Mouse (Mus musculus) neural tube, embryonic 10.5 days (tissue): ENCODE results near the gene Ppm1k.
"Not testable (repeated sequence)": the region's sequence is repeated elsewhere in the genome, so short reads cannot be mapped to it uniquely, and the experiment has no call there.

Experiments
- DNase-seq: peaks from one replicate; pipeline ENCODE4 v3.0.0-alpha.2; 2017; ENCODE audit warnings: low spot score; ENCODE audit errors: extremely low spot score

Ppm1k gene

DNA sequence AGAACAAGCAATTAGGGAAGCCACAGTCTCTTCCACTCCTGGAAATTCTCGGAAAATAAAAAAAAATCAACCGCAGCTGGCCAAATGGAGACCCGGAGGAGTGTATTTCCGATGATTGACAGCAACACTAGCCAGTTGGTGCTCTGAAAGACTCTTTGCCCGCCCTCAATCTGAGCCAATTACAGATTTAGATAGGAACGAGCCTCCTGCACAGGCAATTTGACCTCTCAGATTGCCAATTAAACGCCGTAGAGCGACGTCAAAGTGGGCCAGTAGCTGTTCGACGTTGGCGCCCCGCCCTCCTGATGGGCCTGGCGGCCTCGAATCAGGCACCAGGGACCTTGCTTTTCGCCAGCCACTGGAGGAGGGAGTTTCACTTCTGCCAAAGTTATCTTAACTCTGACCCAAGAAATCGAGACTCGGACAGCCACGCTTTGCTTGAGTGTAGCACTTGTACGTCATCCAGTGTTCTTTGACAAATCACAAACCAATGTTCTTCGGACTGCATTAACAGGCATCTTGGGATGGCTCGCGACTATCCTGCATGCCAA, at the start of gene Ppm1k:
TSS of gene Ppm1k (minus strand) at position 83 of the 551 bp plus-strand sequence.
- peak; percentile 95 for DNase-seq

DNA sequence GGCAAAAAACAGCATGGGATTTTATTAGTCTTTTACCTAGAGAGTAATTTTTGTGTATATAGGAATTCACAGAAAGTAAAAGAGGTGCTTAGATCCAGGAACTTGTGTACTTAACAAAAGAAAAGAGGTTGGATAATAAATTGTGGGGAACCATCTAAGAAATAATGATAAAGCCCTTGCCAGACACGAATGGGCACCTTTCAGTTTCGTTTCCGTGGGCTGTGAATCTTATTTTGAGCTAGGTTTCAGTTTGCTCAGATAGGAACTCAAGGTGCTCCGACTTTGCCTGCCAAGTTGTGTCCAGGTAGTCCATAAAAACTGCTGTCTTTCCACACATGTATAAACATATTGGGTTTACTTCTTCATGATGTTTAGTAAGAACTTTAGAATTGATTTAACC, 47.1 kb upstream of the Ppm1k start:
- no peak for DNase-seq

DNA sequence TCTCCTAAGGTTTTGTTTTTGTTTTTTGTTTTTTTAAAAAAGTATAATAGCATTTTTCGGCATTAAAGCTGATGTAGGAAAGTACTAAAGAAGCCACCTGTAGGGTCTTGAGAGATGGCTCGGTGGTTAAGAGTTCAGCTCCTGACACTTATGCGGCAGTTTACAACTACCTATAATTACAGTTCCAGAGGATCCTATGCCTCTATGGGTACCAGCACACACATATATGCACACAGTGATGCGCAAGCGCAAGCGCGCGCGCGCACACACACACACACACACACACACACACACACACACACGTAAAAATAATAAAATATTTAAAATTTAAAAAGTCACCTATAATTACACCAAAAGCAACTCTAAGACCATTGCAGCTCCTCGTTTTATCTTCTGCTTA, 46.3 kb upstream of the Ppm1k start:
- no peak for DNase-seq

DNA sequence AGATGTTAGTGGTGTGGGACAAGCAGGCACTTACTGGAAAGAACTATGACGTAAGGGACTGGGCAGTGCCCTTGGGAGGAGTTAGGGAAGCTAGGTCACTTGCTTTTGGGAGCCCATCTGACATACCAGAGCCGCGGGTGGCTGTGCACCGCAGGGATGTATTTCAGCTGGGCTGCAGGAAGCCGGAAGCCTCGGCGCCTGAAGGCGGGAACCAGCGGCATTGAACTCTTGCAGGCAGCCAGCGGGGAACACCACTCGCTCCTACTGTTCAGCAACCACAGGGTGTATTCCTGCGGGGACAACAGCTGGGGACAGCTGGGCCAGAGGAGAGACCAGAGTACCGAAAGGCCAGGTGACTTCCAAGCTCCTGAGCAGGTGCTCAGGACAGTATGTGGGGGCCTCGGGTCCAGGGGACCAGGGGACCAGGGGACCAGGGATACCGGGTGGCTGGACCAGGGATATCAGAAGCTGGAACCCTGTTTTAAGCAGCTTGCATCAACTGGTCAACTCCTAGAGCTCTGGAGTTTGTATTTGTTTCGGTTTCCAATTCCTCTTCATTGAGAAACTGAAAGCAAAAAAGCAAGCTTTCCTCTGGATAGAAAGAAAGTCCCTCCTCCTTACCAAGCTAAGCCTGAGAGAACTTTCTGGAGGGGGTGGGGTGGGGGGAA, 45.7 kb upstream of the Ppm1k start, which contains the start of gene Herc6:
TSS of gene Herc6 (plus strand) at position 120 of the 668 bp plus-strand sequence.
- peak; percentile 68 for DNase-seq

DNA sequence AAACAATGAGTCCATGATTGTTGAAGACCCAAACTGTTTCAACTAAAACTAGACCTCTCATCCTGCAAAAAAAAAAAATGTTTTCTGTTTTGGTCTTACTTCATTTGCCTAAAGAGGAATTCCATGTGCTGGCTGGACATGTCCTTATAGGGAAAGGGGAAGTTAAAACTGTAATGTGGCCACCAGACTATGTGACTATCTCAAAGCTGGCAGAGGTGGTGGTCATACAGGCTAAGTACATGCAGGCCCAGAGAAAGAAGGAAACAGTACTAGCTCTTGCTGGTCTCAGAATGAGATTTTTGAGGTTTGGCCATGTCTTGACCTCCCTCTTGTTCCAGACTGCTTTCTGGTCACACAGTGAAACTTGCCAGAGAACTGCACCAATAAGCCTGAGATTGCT, 36.3 kb upstream of the Ppm1k start:
- DNase-seq: no peak

DNA sequence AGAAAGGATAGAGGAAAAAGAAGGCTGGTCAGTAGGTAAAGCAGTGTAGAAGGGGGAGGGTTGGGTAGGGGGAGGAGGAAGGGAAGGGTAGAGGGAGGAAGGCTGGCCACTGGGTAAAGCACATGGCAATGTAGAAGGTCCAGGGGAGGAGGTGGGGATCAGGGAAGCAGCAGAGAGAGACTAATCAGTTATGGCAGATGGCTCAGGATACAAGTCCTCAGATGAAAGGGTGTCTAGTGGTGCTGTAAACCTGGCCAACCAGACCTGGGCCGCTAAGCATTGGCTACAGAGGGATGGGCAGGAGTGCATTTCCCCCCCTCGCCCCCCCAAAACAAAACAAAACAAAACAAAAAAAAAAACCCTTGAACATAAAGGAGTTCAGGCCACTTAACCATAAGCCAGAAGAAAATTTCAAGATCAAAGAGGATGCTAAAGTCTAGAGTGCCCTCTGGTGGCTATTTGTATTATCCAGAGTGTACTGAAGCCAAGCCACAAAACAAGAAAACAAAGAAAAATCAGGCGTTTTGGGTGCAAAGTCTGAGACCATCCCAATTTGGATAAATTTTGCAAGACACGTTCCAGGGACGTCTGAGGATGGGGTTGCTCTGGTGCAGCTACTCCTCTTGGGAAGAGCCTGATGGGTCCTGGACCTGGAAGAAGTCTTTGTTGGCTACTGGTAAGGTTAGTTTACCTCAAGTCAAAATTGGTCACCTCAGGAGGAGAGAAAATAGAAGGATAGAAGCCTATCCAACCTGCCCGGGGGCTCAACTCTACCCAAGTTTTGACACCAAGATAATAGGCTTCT, 35.1 kb upstream of the Ppm1k start:
- DNase-seq: peak; percentile 29

DNA sequence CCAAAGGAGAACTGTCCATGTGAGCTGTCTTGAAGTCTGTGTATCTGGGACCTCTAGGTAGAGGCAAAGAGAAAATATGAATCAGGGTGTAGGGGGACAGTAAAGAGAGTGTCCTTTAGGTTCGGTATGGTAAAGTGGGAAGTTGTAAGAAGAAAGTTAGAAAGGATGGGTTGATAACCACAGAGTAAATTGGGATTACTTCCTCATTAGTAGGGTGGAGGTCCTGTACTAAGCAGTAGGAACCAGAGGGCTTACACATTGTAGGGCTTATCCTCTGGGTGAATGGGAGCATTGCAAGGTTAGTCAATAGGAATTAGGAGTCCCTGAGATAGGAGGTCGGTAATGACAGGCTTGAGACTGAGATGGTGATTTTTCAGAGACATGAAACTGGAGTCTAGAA, 32.4 kb upstream of the Ppm1k start:
- no peak for DNase-seq

DNA sequence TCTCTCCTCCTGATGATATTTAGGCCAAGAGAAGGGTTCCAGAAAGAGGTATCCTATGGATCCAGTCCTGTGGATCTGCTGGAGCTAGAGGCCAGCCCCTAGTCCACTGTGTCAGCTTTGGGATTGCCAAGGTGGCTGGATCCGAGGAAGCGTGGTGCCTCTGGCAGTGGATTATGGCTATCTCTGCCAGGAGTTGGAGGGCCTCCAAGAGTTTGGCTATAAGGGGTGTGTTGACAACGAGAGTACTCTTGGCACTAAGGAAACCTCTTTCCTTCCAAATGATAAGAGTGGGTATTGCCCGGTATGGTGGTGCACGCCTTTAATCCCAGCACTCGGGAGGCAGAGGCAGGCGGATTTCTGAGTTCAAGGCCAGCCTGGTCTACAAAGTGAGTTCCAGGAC, 30.2 kb upstream of the Ppm1k start:
- DNase-seq: no peak

DNA sequence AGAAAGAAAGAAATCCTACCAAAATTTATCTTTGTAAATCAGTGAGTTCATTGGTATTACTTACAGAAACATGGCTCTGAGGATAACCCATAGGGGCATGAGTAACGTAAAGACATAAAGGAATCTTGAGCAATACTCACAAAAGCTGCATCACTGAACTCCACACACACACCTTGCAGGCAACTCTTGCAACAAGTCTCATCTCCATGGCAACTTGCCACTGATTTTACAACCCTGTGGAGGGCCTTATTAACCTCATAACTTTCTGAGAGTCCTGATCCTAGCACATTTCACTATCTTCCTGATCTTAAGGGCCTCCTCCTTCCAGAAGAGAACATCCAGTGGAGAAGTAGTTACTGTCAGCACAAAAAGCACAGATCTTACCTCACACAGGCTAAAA, 28.2 kb upstream of the Ppm1k start:
- DNase-seq: no peak

DNA sequence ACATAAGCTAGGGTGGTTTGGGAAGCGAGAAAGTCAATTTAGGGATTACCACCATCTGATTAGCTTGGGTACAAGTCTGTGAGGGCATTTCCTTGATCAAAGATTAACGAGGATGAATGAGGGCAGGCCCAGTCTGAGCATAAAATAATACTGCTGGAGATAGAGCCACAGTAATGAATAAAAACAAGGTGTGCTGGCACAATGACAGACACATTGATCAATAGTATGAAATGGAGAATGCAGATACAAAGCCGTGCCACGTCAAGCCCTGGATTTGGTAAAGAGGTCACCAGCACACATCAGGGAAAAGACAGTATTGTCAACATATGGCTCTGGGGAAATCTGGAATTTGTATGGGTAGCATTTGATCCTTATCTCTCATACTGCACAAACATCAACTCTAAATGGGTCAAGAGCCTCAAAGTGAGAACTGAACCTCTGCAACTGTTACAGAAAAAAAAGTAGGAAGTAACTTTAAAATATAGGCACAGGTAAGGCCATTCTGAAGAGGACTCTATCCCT, 22.6 kb upstream of the Ppm1k start:
- no peak for DNase-seq

DNA sequence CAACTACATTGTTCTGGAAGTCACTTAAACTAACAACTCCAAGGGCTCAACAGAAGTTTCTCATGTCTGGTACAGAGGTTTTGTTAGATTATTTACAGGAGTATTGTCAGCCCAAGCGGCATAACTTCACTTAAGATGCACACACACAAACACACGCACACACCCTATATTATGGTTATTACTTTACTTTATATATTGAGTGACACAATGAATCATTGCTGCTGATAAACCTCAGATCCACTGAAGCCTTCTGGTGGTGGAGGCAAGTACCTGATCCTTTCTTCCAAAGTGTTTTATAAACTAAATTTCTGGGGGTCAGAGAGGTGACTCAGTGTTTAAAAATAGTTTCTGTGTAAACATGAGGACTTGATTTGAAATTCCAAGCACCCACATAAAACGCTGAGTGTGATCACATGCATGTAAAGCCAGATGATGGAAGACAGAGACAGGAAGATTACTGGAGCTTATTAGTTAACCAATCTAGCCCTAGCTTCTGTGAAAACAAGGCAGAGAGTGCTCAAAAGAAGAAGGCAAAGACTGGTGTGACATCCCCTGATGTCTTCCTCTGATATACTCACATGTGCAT, 16.0 kb upstream of the Ppm1k start:
- DNase-seq: no peak

DNA sequence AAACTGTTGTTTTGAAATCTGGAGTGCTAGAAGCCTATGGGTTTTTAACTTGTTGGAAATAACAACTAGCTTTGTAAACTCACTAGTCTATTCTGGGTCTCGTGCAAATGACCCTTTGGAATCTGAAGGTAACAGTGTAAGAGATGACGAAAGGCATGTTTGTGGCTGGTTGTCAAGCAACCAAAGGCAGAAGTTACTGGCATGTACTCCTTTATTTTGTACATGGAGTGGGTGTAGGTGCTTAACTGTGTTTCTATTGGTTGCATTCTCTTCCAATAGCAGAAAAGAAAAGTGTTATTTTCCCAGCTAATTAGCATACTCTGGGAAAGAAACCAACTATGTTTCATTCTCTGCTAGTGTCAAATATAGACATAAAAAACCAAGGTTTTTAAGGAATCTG, 9.6 kb upstream of the Ppm1k start:
- DNase-seq: no peak

DNA sequence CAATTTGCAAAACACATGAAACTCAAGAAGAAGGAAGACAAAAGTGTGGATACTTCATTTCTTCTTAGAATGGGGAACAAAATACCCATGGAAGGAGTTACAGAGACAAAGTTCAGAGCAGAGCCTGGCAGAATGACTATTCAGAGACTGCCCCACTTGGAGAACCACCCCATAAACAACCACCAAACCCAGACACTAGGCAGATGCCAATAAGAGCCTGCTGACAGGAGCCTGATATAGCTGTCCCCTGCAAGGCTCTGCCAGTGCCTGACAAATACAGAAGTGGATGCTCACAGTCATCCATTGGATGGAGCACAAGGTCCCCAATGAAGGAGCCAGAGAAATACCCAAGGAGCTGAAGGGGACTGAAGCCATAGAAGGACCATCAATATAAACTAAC, 8.3 kb upstream of the Ppm1k start:
- not testable (repeated sequence) for DNase-seq

DNA sequence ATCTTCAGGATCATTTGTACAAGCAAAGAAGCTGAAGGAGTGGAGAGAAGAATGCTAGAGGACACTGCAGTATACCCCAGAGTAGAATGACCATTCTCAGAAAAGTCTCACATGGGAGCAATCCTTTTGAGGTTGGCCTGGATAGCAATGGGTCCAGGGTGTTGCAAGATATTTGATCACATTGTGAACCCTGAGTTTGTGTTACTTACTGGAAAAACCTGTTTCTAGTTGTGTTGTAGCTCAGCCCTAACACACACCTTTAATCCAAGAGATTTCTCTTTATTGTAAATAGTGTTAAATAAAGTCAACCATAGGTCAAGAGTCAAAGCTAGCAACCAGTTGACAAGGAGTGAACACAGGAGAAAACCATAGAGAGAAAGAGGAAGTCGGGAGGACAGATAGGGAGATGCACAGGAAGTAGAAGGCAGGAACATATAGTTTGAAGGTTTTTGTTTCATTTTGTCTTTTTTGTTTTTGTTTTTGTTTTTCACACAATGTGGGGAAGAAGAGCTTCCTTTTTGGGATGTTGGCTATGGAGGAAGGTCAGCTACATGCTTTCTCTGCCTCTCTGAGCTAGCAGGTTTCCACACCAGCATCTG, 6.6 kb upstream of the Ppm1k start:
- no peak for DNase-seq

DNA sequence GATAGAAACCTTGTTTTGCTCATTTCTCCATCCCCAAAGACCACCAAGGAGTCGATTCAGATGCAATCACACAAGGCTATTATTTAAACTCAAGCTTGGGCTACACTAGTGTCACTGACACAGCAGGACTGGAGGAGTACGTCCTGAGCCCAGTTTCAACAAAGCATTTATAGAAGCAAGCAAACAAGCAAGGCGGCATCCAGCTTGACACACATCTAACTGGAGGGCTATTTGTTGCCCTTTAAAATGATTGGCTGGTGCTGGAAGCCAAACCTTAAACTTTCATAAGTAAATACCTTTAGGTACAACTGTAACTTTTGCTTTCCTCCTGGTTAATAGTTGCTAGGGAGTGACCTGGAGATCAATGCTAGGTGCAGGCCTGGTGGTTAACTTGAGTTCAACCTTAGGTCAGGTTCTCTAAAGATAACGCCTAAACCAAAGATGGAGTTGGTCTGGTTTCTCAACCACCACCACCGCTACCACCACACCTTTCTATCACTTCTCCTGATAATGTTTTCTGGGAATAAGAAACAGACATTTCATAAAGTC, 5.8 kb upstream of the Ppm1k start:
- DNase-seq: no peak

DNA sequence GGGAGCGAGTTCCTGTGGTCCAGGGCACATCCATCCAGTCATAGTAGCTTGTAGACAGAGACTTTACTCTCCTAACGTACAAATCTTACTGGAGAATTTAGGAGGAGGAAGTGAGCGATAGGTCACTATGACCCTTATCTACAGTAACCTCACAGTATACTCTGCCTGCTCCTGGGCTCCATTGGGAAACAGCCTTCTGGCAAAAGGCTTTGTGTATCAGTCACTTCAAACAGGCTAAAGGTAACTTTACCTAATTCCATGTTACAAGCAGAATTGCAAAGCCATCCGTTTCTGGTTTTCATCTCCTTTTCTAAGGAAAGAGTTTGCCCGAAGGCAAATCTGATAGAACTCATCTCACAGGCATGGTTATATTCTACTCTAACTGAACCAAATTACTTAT, 2.6 kb upstream of the Ppm1k start:
- DNase-seq: no peak

DNA sequence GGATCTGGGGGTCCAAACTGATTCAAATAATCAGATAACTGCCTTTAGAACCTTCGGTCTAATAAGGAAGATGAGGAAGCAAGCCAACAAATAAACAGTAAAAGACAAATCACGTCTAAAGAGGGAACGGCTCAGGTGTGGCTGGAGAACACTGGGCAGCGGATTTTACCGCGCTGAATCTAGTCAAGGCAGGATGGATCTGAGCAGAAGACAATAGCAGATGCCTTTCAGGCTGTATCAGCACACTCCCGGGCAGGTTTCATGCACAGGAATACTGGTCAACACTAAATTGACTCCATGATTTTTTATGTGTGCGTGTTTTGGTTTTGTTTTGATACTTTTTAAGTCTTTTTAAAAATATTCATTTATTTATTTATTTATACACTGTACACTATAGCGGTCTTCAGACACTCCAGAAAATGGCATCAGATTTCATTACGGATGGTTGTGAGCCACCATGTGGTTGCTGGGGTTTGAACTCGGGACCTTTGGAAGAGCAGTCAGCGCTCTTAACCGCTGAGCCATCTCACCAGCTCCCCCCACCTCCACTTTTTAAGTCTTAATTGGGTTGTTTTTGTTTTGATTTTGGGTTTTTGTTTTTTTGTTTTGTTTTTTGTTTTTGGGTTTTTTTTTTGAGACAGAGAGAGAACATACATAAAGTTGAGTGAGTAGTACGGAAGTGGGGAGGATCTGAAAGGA, 852 bp upstream of the Ppm1k start:
- DNase-seq: no peak

DNA sequence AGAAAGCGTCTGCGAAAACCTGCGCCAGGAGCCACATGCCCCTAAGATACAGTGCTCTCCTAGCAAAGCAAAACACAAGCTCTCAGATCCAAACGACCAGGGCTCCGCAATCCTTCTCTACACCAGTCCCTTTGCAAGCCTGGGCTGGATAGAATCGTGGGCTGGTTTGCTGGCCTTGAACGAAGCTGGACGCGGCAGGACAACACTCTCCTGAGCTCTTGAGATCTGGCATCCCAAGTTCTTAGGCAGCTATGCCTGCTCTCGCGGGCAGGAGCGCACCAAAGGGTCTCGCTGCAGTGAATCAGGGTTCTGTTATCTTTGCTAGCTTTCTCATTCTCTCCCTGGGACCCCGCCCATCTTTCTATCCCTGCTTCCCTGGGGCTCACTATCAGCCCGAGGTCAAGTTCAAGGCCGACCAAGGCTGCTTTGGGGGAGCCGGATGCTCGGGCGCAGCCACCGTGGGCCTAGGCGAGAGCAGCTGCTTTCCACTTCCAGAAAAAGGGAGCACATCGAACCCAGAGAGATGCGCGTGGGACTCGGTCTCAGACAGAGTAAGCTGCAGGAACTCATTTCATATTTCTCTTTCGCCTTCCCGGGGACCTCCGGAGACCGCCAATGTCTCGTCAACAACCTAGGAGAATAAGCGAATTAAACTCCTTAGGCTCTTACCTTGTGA, 519 bp downstream of the Ppm1k start:
- peak; percentile 74 for DNase-seq

DNA sequence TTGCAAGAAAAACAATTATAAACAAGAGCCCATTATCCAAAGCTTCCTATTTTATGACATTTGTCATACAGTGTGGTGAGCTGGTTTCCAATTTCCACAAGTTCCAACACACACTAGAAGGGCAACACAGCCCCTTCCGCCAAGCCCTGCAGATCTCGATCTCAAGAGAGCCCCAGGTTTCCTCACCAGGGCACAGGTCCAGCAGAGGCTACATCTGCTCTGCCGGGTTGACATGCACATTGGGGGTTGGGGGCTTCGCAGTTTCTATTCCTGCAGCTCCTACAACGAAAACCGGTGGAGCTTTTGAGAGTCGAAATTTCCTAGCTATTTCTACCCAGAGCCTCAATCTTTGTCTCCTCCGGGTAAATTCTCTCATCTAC, 1.0 kb downstream of the Ppm1k start:
- no peak for DNase-seq

DNA sequence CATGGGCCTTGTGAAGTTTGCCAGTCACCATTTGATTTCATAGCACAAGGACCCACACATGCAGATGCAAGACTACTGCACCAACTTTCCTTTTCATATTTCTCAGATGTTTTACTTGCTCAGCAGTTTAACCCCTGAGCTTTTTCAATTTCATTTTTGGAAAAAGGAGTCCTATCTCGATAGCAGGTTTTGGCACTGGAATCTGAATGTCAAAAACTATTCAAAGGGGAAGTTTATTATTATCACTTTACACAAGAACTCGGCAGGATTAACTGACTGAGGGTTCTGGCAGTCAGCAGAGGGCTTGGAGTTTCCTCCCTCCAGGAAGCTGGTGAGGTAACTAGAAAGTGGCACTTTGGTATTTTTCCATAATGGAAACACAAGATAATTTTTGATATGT, 1.9 kb downstream of the Ppm1k start:
- DNase-seq: no peak
